Mouse (Mus musculus) embryonic facial prominence, embryonic 13.5 days (tissue): ENCODE data around the gene Atcay. TPM values are rescaled to one million over a fixed set of nuclear protein-coding genes. Genes with fewer than 3 reads are reported as not detected.
"Not testable (repeated sequence)": the region's sequence is repeated elsewhere in the genome, so short reads cannot be mapped to it uniquely, and the experiment has no call there.

Source experiments
- ATAC-seq: fragments of 200-750 bp; cut with Nextera tagmentation; 2 replicates; pipeline ENCODE4 v1.8.0; 2017; ENCODE audit warnings: low read depth; ENCODE audit not compliant: insufficient number of reproducible peaks, insufficient read depth, low FRiP score, low TSS enrichment
- H3K27ac ChIP-seq: fragments of 300-500 bp; sonication (generic); 2 replicates; pipeline ENCODE4 v1.5.1; 2015; ENCODE audit warnings: moderate library complexity, mild to moderate bottlenecking, inconsistent platforms
- H3K27me3 ChIP-seq: fragments of 300-500 bp; sonication (generic); 2 replicates; pipeline ENCODE4 v1.6.1; 2015; ENCODE audit warnings: mild to moderate bottlenecking, inconsistent platforms
- H3K36me3 ChIP-seq: fragments of 300-500 bp; sonication (generic); 2 replicates; pipeline ENCODE4 v1.6.1; 2015; ENCODE audit warnings: mild to moderate bottlenecking, inconsistent platforms
- H3K4me1 ChIP-seq: fragments of 300-500 bp; sonication (generic); 2 replicates; pipeline ENCODE4 v1.6.1; 2015; ENCODE audit warnings: inconsistent platforms
- H3K4me2 ChIP-seq: fragments of 300-500 bp; sonication (generic); 2 replicates; pipeline ENCODE4 v1.6.1; 2015; ENCODE audit warnings: moderate library complexity, mild to moderate bottlenecking, inconsistent platforms
- H3K4me3 ChIP-seq: fragments of 300-500 bp; sonication (generic); 2 replicates; pipeline ENCODE4 v1.5.1; 2015; ENCODE audit warnings: mild to moderate bottlenecking, inconsistent platforms
- H3K9ac ChIP-seq: fragments of 300-500 bp; sonication (generic); 2 replicates; pipeline ENCODE4 v1.6.1; 2015; ENCODE audit warnings: mild to moderate bottlenecking, inconsistent platforms
- H3K9me3 ChIP-seq: fragments of 300-500 bp; sonication (generic); 2 replicates; pipeline ENCODE4 v1.6.1; 2016; ENCODE audit warnings: inconsistent platforms
- WGBS: fragments of 180-500 bp; shearing (Covaris S2); methylation state at CpG from one replicate; pipeline ENCODE4 v1.1.7; 2015; ENCODE audit warnings: mixed read lengths; 5-methylcytosine and 5-hydroxymethylcytosine counted together
- polyA plus RNA-seq: library from polyadenylated mRNA; unstranded; fragments of >200 nt; fragmentation: Nextera tagmentation; extraction: Ambion mirVana; gene quantifications from 2 replicates; pipeline ENCODE4 v1.2.1, GENCODE M21; 2015

Gene Atcay
- polyA plus RNA-seq, 1 experiment from 2014 or later, result 1.8 TPM

DNA sequence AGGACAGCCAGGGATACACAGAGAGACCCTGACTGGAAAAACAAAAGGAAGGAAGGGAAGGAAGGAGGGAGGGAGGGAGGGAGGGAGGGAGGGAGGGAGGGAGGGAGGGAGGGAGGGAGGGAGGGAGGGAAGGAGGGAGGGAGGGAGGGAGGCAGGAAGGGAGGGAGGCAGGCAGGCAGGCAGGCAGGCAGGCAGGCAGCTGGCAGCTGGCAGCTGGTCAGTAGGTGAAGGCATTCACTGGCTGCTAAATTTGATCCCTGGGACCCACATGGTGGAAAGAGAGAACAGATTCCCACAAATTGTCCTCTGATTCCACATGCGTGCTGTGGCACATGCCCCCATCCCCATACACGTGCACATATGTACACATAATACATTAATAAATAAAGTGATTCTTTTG is 8.0 kb upstream of the Atcay start:
- H3K4me1 ChIP-seq, result peaks cover 23% of the 10 kb centered on the region
- peaks cover 50% of the 10 kb centered on the region for H3K27me3 ChIP-seq
- 0 out of 2 replicates have a peak, but pooled peaks cover 3% of the 10 kb centered on the region for H3K36me3 ChIP-seq
- H3K9me3 ChIP-seq, result no peaks in the 10 kb centered on the region
- H3K9ac ChIP-seq, result no peak overlapping the region
- ATAC-seq, result no peak
- WGBS, result 77% methylated on average over 2 of the region's 2 CpGs
- H3K4me2 ChIP-seq, result no peak overlapping the region
- no peak overlapping the region for H3K4me3 ChIP-seq
- no peak overlapping the region for H3K27ac ChIP-seq

DNA sequence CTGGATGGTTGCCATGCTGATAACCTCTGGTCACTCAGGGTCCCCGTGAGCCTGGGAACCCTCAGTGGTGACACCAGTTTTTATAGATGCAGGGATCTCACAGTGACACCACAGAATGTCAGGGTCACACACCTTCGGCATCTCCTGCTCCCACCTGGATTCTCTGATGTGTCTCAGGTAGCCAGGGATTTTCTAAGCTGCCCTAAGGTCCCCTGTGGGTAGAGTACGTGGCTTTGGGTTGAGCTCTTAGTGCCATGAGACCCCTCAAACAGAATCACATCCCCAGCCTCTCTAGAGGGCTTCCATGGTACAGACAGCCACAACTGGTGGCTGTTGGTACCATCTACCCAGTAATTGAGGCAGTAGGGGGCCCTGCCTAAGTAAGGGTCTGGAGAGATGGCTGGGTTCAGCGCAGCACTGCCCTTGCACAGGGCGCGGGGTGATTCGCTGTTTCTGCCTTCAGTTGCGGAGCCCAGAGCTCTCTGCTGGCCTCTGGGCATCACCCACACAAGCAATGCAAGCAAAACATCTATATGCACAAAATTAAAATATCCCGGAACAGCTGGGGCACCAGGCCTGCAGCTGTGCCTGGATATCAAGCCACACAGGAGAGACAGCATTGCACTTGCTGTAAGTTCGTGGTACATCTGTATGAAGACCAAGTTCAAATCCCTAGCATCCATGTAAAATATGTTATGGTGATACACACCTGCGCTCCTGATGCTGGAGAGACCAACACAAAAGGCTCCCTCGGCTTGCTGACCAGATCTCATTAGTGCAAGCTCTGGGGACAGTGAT is 6.0 kb upstream of the Atcay start:
- H3K4me3 ChIP-seq, result no peak overlapping the region
- H3K27me3 ChIP-seq, result peaks cover 53% of the 10 kb centered on the region
- 84% methylated on average over 12 of the region's 12 CpGs for WGBS
- peak overlapping the region; percentile 16; the same call in 1 of the 2 replicates for H3K9ac ChIP-seq
- no peak for ATAC-seq
- no peak overlapping the region for H3K27ac ChIP-seq
- H3K36me3 ChIP-seq, result no peaks in the 10 kb centered on the region
- H3K9me3 ChIP-seq, result no peaks in the 10 kb centered on the region
- peaks cover 29% of the 10 kb centered on the region for H3K4me1 ChIP-seq
- H3K4me2 ChIP-seq, result no peak overlapping the region

DNA sequence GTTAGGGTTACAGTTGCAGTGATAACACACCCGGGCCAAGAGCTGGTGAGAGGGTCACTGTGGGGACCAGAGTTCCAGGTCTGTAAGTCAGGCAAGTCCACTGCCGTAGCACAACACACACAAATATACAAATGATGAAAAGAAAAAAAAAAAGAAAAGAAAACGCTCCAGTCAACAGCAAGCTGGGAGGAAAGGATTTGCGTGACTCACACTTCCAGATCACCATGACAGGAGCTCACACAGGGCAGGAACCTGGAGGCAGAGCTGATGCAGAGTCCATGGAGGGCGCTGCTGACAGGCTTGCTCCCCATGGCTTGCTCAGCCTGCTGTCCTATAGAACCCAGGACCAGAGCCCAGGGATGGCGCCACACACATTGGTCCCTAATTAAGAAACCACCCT is 3.6 kb upstream of the Atcay start:
- H3K36me3 ChIP-seq, result no peaks in the 10 kb centered on the region
- no peak overlapping the region for H3K4me3 ChIP-seq
- no peak for ATAC-seq
- no peak overlapping the region for H3K9ac ChIP-seq
- H3K9me3 ChIP-seq, result no peaks in the 10 kb centered on the region
- H3K4me1 ChIP-seq, result peaks cover 32% of the 10 kb centered on the region
- peaks cover 54% of the 10 kb centered on the region for H3K27me3 ChIP-seq
- 79% methylated on average over 6 of the region's 6 CpGs for WGBS
- no peak overlapping the region for H3K27ac ChIP-seq
- peak overlapping the region; percentile 70; the same call in 1 of the 2 replicates for H3K4me2 ChIP-seq

DNA sequence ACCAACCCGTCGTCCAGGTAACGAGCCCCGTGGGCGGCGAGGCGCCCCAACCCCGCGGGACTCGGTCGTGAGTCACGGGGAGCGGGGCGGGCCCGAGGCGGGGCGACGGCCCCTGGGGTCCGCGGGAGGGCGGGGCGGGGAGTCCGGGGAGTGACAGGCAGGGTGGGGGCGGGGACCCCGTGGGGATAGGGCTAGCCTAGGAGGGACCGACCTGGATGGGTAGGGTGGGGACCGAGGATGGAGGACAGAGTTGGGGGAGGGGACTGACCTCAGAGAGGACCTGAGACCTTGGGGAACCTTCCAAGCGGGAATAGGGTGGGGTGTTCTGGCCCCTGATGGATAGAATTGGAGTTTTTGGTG is 2.6 kb upstream of the Atcay start:
- H3K27ac ChIP-seq, result peak overlapping the region; percentile 22; the same call in 1 of the 2 replicates

DNA sequence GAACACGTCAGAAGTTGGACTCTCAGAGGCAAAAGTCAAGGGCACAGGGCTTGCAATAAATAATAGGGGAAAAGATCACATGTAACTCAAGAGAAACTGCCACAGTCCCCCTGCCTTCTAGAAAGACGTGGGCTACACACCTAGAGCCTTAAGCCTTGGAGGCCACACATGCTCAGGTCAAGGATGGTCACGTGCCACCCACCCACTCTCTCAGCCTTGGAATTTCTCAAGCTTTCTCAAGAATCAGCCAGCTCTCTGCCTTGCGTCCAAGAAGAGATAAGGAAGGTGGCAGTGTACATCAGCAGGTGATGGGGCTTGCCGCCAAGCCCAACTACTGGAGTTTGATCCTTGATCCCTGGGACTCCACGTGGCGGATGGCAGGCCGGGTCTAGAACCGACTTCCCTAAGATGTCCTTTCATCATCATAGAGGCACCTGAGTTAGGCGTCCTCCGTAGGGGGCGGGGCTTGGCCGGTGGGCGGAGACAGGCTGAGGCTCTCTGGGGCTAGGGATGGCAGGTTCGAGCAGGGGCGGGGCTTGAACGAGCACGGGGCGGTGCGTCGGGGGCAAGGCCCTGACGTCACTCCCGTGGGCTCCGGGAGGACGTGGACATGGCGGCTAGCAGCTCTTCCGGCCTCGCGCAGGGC is 2.1 kb upstream of the Atcay start, which contains the start of gene Zfr2:
Zfr2 (plus strand) TSS at position 576 of the 646 bp plus-strand sequence.
- 9% methylated on average over 29 of the region's 29 CpGs for WGBS
- peaks cover 51% of the 10 kb centered on the region for H3K27me3 ChIP-seq
- H3K4me1 ChIP-seq, result peaks cover 28% of the 10 kb centered on the region
- H3K4me2 ChIP-seq, result peak within 1 kb of the TSS; percentile 70
- peak within 1 kb of the TSS; percentile 22; the same call in 1 of the 2 replicates for H3K27ac ChIP-seq
- H3K9me3 ChIP-seq, result no peaks in the 10 kb centered on the region
- peak within 1 kb of the TSS; percentile 70 for H3K4me3 ChIP-seq
- H3K9ac ChIP-seq, result peak within 1 kb of the TSS; percentile 78
- no peaks in the 10 kb centered on the region for H3K36me3 ChIP-seq
- peak; percentile 79 for ATAC-seq

More for the DNA sequence above, 2.6 kb upstream of the Atcay start:
- Histone ChIP-seq H3K4me3 (peak overlapping the region; percentile 70), H3K4me1 (peaks cover 32% of the 10 kb centered on the region), H3K36me3 (no peaks in the 10 kb centered on the region), H3K27me3 (peaks cover 56% of the 10 kb centered on the region), H3K9ac (peak overlapping the region; percentile 78), H3K9me3 (no peaks in the 10 kb centered on the region), H3K4me2 (peak overlapping the region; percentile 70)
- under 1% methylated on average over 26 of the region's 28 CpGs for WGBS
- peak; percentile 62 for ATAC-seq

DNA sequence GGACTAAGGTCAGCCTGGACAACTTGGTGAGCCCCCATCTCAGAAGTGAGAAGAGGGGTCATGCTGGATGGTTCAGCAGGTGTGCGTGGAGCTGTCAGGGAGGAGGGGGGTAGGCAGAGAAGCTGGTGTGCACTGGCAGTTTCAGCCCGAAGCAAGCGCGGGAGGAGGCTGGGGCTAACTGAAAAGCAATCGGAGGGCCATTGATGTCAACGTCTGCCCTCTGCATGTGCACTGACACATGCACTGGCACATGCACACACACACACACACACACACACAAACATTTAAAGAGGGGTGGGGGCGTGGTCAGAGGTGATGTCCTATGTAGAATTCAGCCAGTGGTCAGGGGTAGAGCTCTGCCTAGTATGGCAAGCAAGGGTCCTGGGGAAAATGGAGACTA is 803 bp upstream of the Atcay start:
- no peak for ATAC-seq
- H3K9ac ChIP-seq, result no peak overlapping the region
- peaks cover 46% of the 10 kb centered on the region for H3K27me3 ChIP-seq
- peaks cover 22% of the 10 kb centered on the region for H3K4me1 ChIP-seq
- H3K4me2 ChIP-seq, result no peak overlapping the region
- no peak overlapping the region for H3K4me3 ChIP-seq
- no peaks in the 10 kb centered on the region for H3K36me3 ChIP-seq
- 54% methylated on average over 7 of the region's 7 CpGs for WGBS
- H3K9me3 ChIP-seq, result no peaks in the 10 kb centered on the region
- no peak overlapping the region for H3K27ac ChIP-seq

DNA sequence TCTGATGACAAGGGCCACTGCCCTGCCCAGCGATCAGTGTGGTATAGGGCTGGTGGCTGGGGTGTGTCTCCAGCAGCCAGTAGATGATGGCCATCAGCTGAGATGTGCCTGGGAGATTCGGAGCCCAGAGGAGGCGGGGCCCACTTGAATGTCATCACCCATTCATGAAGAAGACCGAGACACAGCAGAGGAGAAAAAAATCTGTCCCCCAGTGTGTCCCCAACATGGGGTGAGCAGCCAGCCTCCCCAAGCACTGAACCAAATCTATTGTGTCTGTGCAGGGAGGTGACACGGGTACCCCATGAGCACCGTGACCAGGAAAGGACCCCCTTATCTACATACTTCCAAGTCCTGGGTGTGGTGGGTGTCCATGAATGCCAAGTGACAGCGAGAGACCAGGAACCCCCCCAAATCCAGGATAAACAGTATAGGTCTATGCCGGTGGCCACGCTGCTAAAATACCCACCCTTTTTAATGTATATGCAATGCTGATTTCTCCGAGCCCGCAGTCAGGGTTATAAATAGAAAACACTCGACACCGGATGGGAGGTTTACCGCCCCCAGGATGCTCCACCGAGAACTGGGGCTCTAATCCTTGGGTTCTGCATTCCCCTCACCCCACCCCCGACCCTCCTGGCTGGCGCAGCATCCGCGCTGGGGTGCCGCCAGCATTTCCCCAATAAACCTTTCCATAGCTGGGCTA is 747 bp downstream of the Atcay start:
- peaks cover 46% of the 10 kb centered on the region for H3K27me3 ChIP-seq
- H3K9ac ChIP-seq, result peak overlapping the region; percentile 54
- peak overlapping the region; percentile 52 for H3K4me2 ChIP-seq
- H3K4me1 ChIP-seq, result peaks cover 22% of the 10 kb centered on the region
- ATAC-seq, result no peak
- no peaks in the 10 kb centered on the region for H3K9me3 ChIP-seq
- H3K27ac ChIP-seq, result no peak overlapping the region
- peak overlapping the region; percentile 28 for H3K4me3 ChIP-seq
- 13% methylated on average over 20 of the region's 20 CpGs for WGBS
- no peaks in the 10 kb centered on the region for H3K36me3 ChIP-seq

DNA sequence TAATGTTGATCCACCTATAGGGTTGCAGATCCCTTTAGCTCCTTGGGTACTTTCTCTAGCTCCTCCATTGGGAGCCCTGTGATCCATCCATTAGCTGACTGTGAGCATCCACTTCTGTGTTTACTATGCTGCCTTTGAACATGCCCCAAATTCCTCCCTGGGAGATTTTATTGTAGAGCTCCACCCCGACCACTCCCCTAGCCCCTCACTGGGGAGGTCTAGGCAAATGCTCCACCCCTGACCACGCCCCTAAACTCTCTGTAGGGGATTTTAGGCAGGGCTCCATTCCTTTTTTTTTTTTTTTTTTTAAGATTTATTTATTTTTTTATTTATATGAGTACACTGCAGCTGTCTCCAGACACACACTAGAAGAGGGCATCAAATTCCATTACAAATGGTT is 6.9 kb downstream of the Atcay start:
- not testable (repeated sequence) for H3K4me2 ChIP-seq, H3K9me3 ChIP-seq, H3K27ac ChIP-seq, H3K36me3 ChIP-seq, H3K4me1 ChIP-seq, H3K4me3 ChIP-seq, H3K27me3 ChIP-seq, H3K9ac ChIP-seq, ATAC-seq
- WGBS, result 58% methylated on average over 2 of the region's 2 CpGs

DNA sequence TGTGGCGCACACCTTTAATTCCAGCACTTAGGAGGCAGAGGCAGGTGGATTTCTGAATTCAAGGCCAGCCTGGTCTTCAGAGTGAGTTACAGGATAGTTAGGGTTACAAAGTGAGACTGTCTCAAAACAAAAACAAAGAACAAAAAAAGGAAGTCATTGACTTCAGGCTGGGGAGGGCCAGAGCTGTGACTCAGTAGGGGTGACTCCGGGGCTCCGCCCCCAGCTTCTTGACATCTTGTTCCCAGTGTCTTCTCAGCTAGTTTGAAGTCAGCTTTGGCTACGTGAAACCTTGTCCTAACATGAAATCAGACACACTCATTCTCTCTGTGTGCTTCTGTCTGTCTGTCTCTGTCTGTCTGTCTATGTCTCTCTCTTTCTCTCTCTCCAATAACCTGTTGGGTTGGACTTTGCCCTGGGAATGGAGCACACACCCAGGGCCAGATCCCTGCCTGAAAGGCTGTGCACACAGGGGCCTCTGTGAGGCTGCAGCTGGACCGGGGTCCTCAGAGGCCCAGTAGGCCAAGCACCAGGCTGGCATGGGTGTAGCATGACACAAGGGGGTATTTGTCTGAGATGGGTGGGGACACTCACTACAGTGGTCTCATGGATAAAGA is 9.1 kb downstream of the Atcay start:
- no peaks in the 10 kb centered on the region for H3K9me3 ChIP-seq
- 80% methylated on average over 5 of the region's 5 CpGs for WGBS
- no peak overlapping the region for H3K9ac ChIP-seq
- H3K4me3 ChIP-seq, result no peak overlapping the region
- H3K27me3 ChIP-seq, result peaks cover 2% of the 10 kb centered on the region; the same call in 1 of the 2 replicates
- H3K36me3 ChIP-seq, result no peaks in the 10 kb centered on the region
- H3K4me2 ChIP-seq, result no peak overlapping the region
- no peak for ATAC-seq
- no peaks in the 10 kb centered on the region for H3K4me1 ChIP-seq
- no peak overlapping the region for H3K27ac ChIP-seq

DNA sequence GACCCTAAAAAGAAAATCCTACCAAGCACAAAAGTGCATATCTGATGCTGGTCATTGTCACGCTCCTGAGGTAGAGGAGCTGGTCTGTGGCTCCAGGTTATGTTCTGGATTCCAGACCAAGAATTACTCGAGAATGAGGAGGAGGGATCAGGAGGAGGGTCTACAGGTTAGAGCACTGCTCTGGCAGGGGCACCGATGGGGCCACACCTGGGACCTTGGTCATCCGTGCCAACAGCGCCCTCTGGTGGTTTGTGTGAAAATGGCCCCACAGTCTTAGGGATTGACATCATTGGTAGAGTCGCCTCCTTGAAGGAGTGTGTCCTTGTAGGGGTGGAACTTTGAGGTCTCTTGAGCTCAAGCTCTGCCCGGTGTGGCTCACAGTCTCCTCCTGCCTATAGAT is 12.7 kb downstream of the Atcay start:
- H3K9ac ChIP-seq, result no peak overlapping the region
- peaks cover 2% of the 10 kb centered on the region; the same call in 1 of the 2 replicates for H3K27me3 ChIP-seq
- 39% methylated on average over 7 of the region's 7 CpGs for WGBS
- no peak overlapping the region for H3K4me2 ChIP-seq
- no peaks in the 10 kb centered on the region for H3K9me3 ChIP-seq
- H3K4me1 ChIP-seq, result no peaks in the 10 kb centered on the region
- H3K36me3 ChIP-seq, result no peaks in the 10 kb centered on the region
- no peak for ATAC-seq
- H3K4me3 ChIP-seq, result no peak overlapping the region
- H3K27ac ChIP-seq, result no peak overlapping the region

DNA sequence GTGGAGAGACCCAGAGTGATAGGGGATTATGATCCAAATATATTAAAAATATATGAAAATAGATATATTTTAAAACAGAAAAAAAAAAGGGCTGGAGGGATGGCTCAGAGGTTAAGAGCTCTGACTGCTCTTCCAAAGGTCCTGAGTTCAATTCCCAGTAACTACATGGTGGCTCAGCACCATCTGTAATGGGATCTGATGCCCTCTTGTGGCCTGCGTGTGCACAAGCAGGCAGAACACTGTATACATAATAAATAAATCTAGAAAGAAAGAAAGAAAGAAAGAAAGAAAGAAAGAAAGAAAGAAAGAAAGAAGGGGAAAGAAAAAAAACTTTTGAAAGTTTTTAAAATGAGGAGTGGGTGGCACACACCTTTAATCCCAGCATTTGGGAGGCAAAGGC is 13.4 kb downstream of the Atcay start:
- H3K4me1 ChIP-seq, H3K9me3 ChIP-seq, H3K27me3 ChIP-seq, H3K27ac ChIP-seq, H3K36me3 ChIP-seq, H3K9ac ChIP-seq, H3K4me2 ChIP-seq, ATAC-seq, H3K4me3 ChIP-seq: not testable (repeated sequence)
- WGBS, result 19% methylated on average over 1 of the region's 1 CpGs
